ENCODE assay signal across 19 mouse cellular contexts in the genomic region with DNA sequence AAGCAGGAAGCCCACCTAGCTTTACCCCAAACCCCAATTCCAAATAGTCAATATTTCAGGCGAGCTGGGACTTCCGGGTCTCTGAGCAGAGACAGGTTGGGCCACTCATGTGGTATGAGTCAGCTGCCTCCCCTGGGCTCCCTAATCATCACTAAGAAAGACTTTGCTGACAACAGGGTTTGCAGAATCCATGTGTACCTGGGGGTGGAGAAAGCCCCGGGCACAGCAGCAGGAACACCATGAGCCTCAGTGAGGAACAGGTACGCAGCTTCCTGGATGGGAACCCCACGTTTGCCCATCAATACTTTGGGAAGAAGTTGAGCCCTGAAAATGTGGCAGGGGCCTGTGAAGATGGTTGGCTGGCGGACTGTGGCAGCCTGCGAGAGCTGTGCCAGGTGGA. TPM values are rescaled to one million over a fixed set of nuclear protein-coding genes. Genes with fewer than 3 reads are reported as not detected.
"Had no signal": no experiment of that assay in that cellular context is flagged by ENCODE, and none has a peak within 500 bp of the region (broad histone marks: within the 10 kb centered on the region; RNA-seq: fewer than 3 reads in every experiment).

TSS of gene Pde6b (plus strand) at position 191 of the 400 bp plus-strand sequence.

- H3K4me3 ChIP-seq: liver, embryonic 15.5 days; lung, embryonic 15.5 days; megakaryocyte, embryonic 14.5 days; midbrain, embryonic 12.5 days; myocyte; neural tube, embryonic 13.5 days; neural tube, embryonic 15.5 days had no signal

- H3K36me3 ChIP-seq: liver, embryonic 15.5 days; lung, embryonic 15.5 days; midbrain, embryonic 12.5 days; neural tube, embryonic 13.5 days; neural tube, embryonic 15.5 days had no signal

- H3K27ac ChIP-seq: liver, embryonic 15.5 days; lung, embryonic 15.5 days; macrophage; midbrain, embryonic 12.5 days; neural tube, embryonic 13.5 days; neural tube, embryonic 15.5 days had no signal

- DNase-seq: liver, postnatal 0 days; lung, adult 2 months; lung, postnatal 14 days; lung, postnatal 36 days; midbrain, embryonic 14.5 days; right cerebral cortex, postnatal 14 days; spleen, adult 18-20 months; thymus, adult 18-20 months; thymus, postnatal 14 days; thymus, postnatal 36 days had no signal

- H3K9ac ChIP-seq: liver, embryonic 15.5 days; liver, postnatal 0 days; lung, embryonic 15.5 days; midbrain, embryonic 12.5 days; neural tube, embryonic 13.5 days; neural tube, embryonic 15.5 days had no signal

- H3K4me1 ChIP-seq: liver, embryonic 15.5 days; lung, embryonic 15.5 days; midbrain, embryonic 12.5 days; neural tube, embryonic 13.5 days; neural tube, embryonic 15.5 days had no signal

- H3K9me3 ChIP-seq: liver, embryonic 15.5 days; lung, embryonic 15.5 days; megakaryocyte, embryonic 14.5 days; midbrain, embryonic 12.5 days; neural tube, embryonic 13.5 days; neural tube, embryonic 15.5 days had no signal

RNA-seq across cellular contexts. Expression of gene Pde6b, which starts in this region (rescaled TPM):
- total RNA-seq: megakaryocyte progenitor cell, adult 5-6 weeks had no signal
